Mouse (Mus musculus): Measurements from ENCODE around the gene Thsd4.

- TF ChIP-seq POLR2A (IDR thresholded peaks at IDR 0.05; ENCODE audit: borderline replicate concordance, control insufficient read depth, low read depth, low read length) (no peak), CTCF (IDR thresholded peaks at IDR 0.05; ENCODE audit: control insufficient read depth, insufficient read depth, low read length) (no peak)
These were observed 247.3 kb downstream of the Thsd4 start for GRCm38 (mm10) chr9:60274503-60274902.
